Mouse (Mus musculus) megakaryocyte, embryonic 14.5 days (primary cell): ENCODE results near the gene G6pc2. TPM values are rescaled to one million over a fixed set of nuclear protein-coding genes. Genes with fewer than 3 reads are reported as not detected.

ENCODE experiments used
- H3K27me3 ChIP-seq: replicated peaks from 2 replicates; pipeline ENCODE3; 2012; ENCODE audit warnings: inconsistent platforms
- H3K36me3 ChIP-seq: replicated peaks from 2 replicates; pipeline ENCODE3; 2012; ENCODE audit warnings: low read length, inconsistent platforms, mixed read lengths
- H3K4me1 ChIP-seq: 2 replicates; pipeline ENCODE4 v1.6.1; 2012; ENCODE audit warnings: inconsistent platforms
- H3K4me3 ChIP-seq: replicated peaks from 2 replicates; pipeline ENCODE3; 2012; ENCODE audit warnings: moderate library complexity, mild to moderate bottlenecking, inconsistent platforms
- H3K9me3 ChIP-seq: 2 replicates; pipeline ENCODE4 v1.6.1; 2012; ENCODE audit warnings: inconsistent platforms
- FLI1 ChIP-seq: IDR thresholded peaks from 2 replicates; pipeline ENCODE4 v1.6.1; 2012; ENCODE audit warnings: low read length, inconsistent platforms, mixed read lengths
- GATA1 ChIP-seq: IDR thresholded peaks from 3 replicates; pipeline ENCODE4 v1.6.1; 2012; ENCODE audit warnings: mixed read lengths, low read length, inconsistent platforms, borderline replicate concordance
- polyA plus RNA-seq: library from polyadenylated mRNA; stranded (reverse); fragments of >175 nt; gene quantifications from 2 replicates; pipeline ENCODE4 v1.2.3, GENCODE M21; 2012; ENCODE audit warnings: low replicate concordance; ENCODE audit not compliant: insufficient read depth

The G6pc2 gene
- polyA plus RNA-seq, 1 experiment: not detected

GRCm38 (mm10) chr2:69205791-69206351 is 5.0 kb upstream of the G6pc2 start, which contains the start of gene Spc25:
Spc25 (minus strand) TSS chr2:69206194.
- Histone ChIP-seq H3K4me3 (peak within 1 kb of the TSS; percentile 98), H3K4me1 (peaks cover 19% of the 10 kb centered on the region), H3K27me3 (no peaks in the 10 kb centered on the region), H3K36me3 (peaks cover 21% of the 10 kb centered on the region), H3K9me3 (no peaks in the 10 kb centered on the region)
- TF ChIP-seq GATA1 (no peak), FLI1 (peak; percentile 57; the same call in 1 of the 2 replicates)

DNA sequence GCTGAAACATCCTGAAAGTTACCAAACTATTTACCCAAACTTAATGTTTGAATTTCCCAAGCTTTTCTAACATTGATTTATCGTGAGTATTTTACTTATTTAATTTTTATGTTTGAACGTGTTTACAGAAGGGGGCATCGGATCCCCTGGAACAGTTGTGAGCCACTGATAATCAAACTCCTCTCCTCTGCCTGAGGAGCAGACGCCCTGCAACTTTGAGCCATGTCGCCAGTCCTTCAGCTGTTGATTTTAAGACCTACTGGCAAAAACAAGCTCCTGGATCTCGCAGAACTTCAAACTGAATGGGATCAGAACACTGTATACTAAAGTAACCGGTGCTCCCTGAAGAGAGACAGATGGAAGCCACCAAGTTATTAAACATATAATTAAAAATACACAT is 4.3 kb upstream of the G6pc2 start:
- TF ChIP-seq FLI1: no peak
- TF ChIP-seq GATA1: no peak
- H3K4me3 ChIP-seq: peak overlapping the region; percentile 98
- H3K9me3 ChIP-seq: no peaks in the 10 kb centered on the region
- H3K4me1 ChIP-seq: peaks cover 19% of the 10 kb centered on the region
- H3K27me3 ChIP-seq: no peaks in the 10 kb centered on the region
- peaks cover 14% of the 10 kb centered on the region for H3K36me3 ChIP-seq

- peaks cover 12% of the 10 kb centered on the region for H3K4me1 ChIP-seq
- TF ChIP-seq FLI1 (no peak), GATA1 (no peak)
- no peak overlapping the region for H3K4me3 ChIP-seq
- peaks cover 3% of the 10 kb centered on the region for H3K27me3 ChIP-seq
- no peaks in the 10 kb centered on the region for H3K36me3 ChIP-seq
- H3K9me3 ChIP-seq: no peaks in the 10 kb centered on the region
Measured at GRCm38 (mm10) chr2:69209684-69210083, 1.2 kb upstream of the G6pc2 start.

DNA sequence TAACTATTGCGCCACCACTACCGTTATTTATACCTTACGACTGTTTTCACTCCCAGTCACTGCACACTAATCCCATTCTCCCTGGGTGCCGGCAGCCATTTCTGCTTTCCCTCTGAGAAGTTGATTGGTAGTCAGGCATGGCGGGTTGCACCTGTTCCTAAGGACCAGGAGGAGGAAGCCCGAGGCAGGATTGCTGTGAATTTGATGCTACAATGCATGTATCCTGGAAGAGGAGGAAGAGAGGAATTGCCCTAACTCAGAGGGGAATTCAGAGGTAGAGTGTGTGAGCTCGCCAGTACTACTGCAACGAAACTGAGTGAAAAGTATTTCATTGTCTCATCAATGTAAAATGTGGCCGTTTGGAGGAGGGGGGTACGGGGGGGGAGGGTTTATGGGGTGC is 1.8 kb downstream of the G6pc2 start:
- no peaks in the 10 kb centered on the region for H3K36me3 ChIP-seq
- H3K4me3 ChIP-seq: no peak overlapping the region
- peaks cover 4% of the 10 kb centered on the region for H3K27me3 ChIP-seq
- H3K4me1 ChIP-seq: no peaks in the 10 kb centered on the region
- H3K9me3 ChIP-seq: no peaks in the 10 kb centered on the region
- TF ChIP-seq FLI1 (no peak), GATA1 (no peak)

- TF ChIP-seq FLI1: no peak
- TF ChIP-seq GATA1: no peak
- H3K4me1 ChIP-seq: no peaks in the 10 kb centered on the region
Measured at GRCm38 (mm10) chr2:69215242-69215641, 4.4 kb downstream of the G6pc2 start.

GRCm38 (mm10) chr2:69221868-69222416 is 11.1 kb downstream of the G6pc2 start:
- no peaks in the 10 kb centered on the region for H3K36me3 ChIP-seq
- TF ChIP-seq GATA1 (no peak), FLI1 (no peak)
- H3K4me1 ChIP-seq: no peaks in the 10 kb centered on the region
- H3K4me3 ChIP-seq: no peak overlapping the region
- H3K27me3 ChIP-seq: peaks cover 8% of the 10 kb centered on the region
- no peaks in the 10 kb centered on the region for H3K9me3 ChIP-seq

More at GRCm38 (mm10) chr2:69215242-69215641, 4.4 kb downstream of the G6pc2 start:
- Histone ChIP-seq H3K9me3 (no peaks in the 10 kb centered on the region), H3K4me3 (no peak overlapping the region), H3K27me3 (peaks cover 9% of the 10 kb centered on the region), H3K36me3 (no peaks in the 10 kb centered on the region)

- Histone ChIP-seq H3K9me3 (no peaks in the 10 kb centered on the region), H3K4me3 (no peak overlapping the region)
Measured at GRCm38 (mm10) chr2:69222815-69223214, 11.9 kb downstream of the G6pc2 start.

DNA sequence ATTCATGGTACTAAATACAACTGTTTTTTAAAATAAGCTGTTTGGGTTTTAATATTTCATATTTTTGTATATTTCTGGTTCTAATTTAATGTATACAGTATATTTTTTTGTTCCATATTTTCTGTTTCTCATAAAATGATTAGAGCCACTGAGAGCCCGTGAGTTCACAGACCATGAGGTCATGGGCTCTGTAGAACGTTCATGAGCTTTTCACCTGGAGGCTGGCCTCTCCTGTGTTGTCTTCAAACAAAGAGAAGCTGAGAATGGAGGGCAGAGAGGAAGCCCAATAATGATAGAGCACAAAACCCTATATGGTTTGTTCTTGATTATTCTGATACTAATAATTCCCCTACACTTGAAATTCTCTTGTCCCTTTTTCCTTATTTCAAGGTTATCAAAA is 13.9 kb downstream of the G6pc2 start:
- H3K9me3 ChIP-seq: no peaks in the 10 kb centered on the region
- H3K36me3 ChIP-seq: no peaks in the 10 kb centered on the region
- H3K27me3 ChIP-seq: peaks cover 2% of the 10 kb centered on the region
- H3K4me3 ChIP-seq: no peak overlapping the region
- no peak for TF ChIP-seq GATA1
- no peak for TF ChIP-seq FLI1
- no peaks in the 10 kb centered on the region for H3K4me1 ChIP-seq

More at GRCm38 (mm10) chr2:69222815-69223214, 11.9 kb downstream of the G6pc2 start:
- TF ChIP-seq FLI1 (no peak), GATA1 (no peak)
- H3K4me1 ChIP-seq: no peaks in the 10 kb centered on the region
- H3K36me3 ChIP-seq: no peaks in the 10 kb centered on the region
- H3K27me3 ChIP-seq: peaks cover 6% of the 10 kb centered on the region

- Histone ChIP-seq H3K27me3 (peaks cover 2% of the 10 kb centered on the region), H3K4me1 (no peaks in the 10 kb centered on the region), H3K4me3 (no peak overlapping the region), H3K9me3 (no peaks in the 10 kb centered on the region), H3K36me3 (no peaks in the 10 kb centered on the region)
- TF ChIP-seq FLI1: no peak
- TF ChIP-seq GATA1: no peak
Measured at GRCm38 (mm10) chr2:69226876-69227275, 16.0 kb downstream of the G6pc2 start.

DNA sequence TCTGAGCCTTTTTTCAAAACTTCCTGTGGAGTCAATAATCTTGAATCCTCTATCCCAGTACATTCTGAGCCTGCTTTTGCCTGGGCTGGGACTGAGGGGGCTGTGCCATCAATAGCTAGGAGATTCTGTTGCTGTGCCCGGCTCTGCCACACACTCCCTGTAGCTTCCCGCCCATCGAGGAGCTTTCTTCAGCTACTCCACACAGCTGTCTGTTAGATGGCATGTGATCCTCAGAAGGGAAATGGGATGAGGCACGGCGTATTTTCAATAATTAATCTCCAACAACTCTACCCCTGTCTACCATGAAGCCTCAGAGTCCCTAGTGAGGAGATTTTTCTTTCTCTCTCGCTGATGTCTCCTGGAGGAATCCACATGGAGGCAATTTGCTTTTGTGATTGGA is 17.8 kb downstream of the G6pc2 start:
- TF ChIP-seq FLI1: no peak
- TF ChIP-seq GATA1: no peak
- no peak overlapping the region for H3K4me3 ChIP-seq
- no peaks in the 10 kb centered on the region for H3K9me3 ChIP-seq

More for the DNA sequence above, 17.8 kb downstream of the G6pc2 start:
- Histone ChIP-seq H3K4me1 (no peaks in the 10 kb centered on the region), H3K36me3 (no peaks in the 10 kb centered on the region), H3K27me3 (no peaks in the 10 kb centered on the region)
